Mouse (Mus musculus) left cerebral cortex, postnatal 4 days (tissue): ENCODE data around the gene Hdac6. TPM values are rescaled to one million over a fixed set of nuclear protein-coding genes. Genes with fewer than 3 reads are reported as not detected.

Source experiments
- DNase-seq: peaks from one replicate; pipeline ENCODE4 v3.0.0-alpha.2; 2022
- intact Hi-C: fragments of 180-260 bp; cut with DNase I; formaldehyde crosslinking; loops from one replicate; pipeline ENCODE4 v1.15.1; 2025
- total RNA-seq, 2 experiments: library from RNA; stranded (reverse); gene quantifications; 2 replicates each; pipeline ENCODE4 v1.2.3; 2021

Gene Hdac6
- total RNA-seq = 10 to 100 TPM; 62.5 to 71.4 TPM

- intact Hi-C loops = no loop called here
- DNase-seq = peak; percentile 27
Measured at GRCm38 (mm10) chrX:7947108-7947899, at the start of gene Hdac6. TSS of gene Hdac6 (minus strand) at chrX:7947889.

DNA sequence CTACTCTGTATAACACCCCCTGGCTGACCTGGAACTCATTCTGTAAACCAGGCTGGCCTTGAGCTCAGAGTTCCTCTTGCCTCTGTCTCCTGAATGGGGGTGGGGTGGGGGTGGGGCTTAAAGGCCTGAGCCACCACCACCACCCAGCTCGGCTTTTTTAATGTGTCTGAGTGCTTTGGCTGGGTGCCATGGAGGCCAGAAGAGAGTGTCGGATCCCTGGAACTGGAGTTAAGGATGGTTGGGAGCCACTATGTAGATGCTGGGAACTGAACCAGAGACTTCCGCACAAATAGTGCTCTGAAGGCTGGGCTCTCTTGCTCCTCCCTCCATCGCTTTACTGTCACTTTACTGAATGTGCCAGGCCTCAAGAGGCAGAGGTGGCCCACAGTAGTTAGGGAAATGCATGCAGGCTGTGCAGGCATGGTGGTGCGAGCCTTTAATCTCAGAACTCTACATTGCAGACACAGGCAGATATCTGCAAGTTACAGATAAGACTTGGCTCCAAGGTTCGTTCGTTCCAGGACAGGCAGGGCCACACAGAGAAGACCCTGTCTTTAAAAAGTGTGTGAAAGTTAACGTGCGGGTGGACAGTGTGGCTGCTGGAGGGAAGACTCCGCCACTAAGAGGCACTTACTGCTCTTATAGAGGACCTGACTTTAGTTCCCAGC lies 45.5 kb upstream of the Hdac6 start:
- DNase-seq = no peak
- intact Hi-C loops = no loop called here

- intact Hi-C loops = no loop called here
- no peak for DNase-seq
Measured at GRCm38 (mm10) chrX:7992379-7993067, 44.8 kb upstream of the Hdac6 start.

DNA sequence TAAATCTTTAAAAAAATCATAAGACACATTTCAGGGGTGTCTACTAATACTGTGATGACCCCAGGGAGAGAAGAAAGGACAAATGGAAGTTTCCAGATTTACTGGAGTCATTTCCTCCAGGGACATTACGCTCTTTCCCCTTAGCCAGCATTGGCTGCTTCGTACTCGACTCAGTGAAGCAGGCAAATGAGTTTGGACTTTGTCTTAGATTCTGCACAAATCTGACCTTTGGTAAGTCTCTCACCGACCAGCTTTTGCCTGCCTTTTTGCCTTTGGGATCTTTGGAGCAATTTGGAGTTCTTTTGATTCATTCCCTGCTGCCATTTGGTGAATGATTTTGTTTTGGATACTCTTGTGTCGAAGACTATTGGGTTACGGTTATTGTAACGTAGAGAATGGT lies 33.7 kb upstream of the Hdac6 start:
- DNase-seq = no peak
- intact Hi-C loops = no loop called here

GRCm38 (mm10) chrX:7977892-7978291 lies 30.2 kb upstream of the Hdac6 start, which contains the start of gene Gata1:
TSS of gene Gata1 (minus strand) at chrX:7978071.
- intact Hi-C loops = no loop called here
- DNase-seq = no peak

GRCm38 (mm10) chrX:7971292-7971691 lies 23.6 kb upstream of the Hdac6 start:
- intact Hi-C loops = no loop called here
- DNase-seq = no peak

DNA sequence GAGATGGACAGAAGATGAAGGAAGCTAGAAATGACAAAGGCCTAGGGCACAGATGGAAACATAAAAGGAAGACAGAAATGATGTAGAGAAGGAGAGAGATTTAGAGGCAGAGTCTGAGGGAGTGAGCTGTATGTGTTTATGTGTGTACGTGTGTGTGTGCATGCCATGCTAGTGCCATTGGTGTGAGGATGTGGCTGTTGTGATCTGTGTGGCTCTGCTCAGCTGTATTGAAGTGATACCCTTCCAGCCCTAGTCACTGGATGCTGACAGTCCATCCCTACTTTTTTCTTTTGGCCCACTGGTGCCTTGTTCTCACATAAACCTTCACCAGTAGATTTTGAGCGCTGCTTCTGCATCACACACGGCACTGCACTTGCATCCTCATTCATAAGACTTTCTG lies 21.2 kb upstream of the Hdac6 start:
- DNase-seq = no peak
- intact Hi-C loops = no loop called here

GRCm38 (mm10) chrX:7968226-7968625 lies 20.5 kb upstream of the Hdac6 start:
- DNase-seq = no peak
- intact Hi-C loops = no loop called here

DNA sequence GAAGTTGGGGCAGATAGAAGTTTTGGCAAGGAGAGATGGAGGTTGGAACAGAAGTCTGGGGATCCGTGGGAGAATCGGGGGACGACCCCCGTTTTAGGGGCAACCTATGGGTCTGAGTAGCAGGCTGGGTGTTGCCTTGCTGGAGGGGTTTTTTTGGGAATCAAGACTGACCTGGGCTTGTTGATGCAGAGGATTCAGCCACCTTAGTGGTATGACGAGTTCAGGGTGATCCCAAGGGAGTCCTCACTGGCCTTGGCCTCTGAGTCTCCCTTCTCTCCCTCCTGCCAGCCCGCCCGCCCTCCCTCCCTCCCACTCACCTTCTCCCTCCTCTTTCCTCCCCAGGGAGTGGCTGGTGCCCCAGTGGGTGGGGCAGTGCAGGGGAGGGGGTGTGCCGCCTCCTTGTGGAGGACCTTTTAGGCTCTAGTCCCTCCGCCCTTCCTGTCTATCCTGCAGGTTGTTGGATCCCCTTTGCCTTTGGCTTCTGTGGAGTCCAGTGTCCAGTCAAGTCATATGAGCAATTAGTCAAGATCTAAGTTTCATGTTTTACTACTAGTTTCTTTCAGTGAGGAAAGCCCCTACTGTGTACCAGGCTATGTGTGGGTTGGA lies 20.0 kb upstream of the Hdac6 start:
- no peak for DNase-seq
- intact Hi-C loops = no loop called here

GRCm38 (mm10) chrX:7966161-7966560 lies 18.5 kb upstream of the Hdac6 start:
- intact Hi-C loops = no loop called here
- no peak for DNase-seq

DNA sequence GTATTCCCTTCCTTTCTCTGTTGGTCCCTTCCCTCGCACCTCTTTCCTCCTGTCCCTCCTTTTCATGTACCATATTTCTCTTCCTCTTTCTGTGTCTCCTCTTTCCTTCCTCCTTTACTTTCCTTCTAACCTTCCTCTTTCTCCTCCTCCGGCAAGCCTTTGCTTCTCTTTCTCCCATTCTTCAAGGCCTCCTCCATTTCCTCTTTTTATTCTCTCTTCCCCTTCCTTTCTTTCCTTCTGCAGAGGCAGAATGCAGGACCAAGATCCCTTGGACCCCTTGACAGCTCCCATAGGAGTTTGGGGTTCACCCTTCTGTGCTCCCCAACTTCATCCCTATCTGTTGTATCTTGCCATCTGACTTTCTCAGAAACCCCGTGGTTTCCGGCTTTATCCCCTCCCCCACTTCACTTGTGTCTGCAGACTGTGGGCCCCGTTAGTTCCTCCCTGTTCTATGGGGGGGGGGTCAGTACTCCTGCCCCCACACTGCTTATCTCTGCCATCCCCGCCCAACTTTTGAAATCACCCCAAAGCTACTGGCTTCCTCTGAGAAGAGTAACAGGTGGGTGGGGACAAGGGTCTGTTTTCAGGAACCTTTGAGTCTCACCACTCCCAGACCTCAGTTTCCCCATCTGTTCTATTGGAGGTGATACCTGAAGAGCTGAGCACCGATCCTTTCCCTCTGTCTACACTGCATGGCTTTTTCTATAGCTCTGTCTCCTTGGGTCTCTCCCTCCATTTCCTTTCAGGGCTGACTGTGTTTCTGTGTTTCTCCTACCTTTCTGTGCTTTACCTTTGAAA lies 16.3 kb upstream of the Hdac6 start:
- intact Hi-C loops = no loop called here
- DNase-seq = no peak

DNA sequence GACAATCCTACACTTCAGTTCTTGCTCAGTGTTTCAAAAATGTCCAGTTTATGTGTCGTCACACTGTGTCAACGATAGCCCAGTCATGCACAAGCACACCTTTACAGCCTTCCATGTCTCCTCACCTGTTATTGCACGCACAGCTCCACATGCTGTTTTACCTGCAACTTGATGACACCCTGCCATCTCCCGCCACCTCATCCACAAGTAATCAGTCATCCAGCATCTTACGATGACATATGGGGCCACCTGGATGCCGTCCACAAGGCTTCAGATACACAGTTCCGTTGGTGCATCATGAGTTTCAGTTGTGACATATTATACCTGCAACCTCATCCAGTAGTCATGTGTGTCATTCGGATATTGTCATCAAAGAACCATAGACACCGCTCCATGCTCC lies 11.2 kb upstream of the Hdac6 start:
- DNase-seq = no peak
- intact Hi-C loops = no loop called here

- DNase-seq = no peak
- intact Hi-C loops = no loop called here
Measured at GRCm38 (mm10) chrX:7950091-7950490, 2.4 kb upstream of the Hdac6 start.

- peak; percentile 94 for DNase-seq
- intact Hi-C loops = no loop called here
Measured at GRCm38 (mm10) chrX:7947900-7948492, 307 bp upstream of the Hdac6 start.

DNA sequence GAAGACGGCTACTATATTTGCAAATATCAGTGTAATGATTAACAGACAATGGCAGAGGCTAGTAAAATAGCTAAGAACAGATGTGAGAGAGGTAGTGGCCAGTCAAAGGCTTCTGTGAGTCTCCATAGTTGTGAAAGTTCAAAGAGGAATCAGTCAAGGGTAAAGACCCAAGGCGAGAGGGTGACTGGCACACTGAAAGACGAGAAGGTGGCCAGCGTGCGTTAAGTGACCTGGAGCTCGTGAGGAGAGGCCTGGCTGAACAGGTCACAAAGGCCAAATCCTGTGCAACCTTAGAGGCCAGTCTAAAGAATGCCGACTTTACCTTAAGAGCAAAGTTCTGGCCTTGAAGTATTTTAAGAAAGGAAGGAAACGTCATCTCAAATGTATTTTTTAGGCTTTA lies 2.1 kb downstream of the Hdac6 start:
- intact Hi-C loops = no loop called here
- DNase-seq = no peak

- no peak for DNase-seq
- intact Hi-C loops = no loop called here
Measured at GRCm38 (mm10) chrX:7937667-7938066, 10.0 kb downstream of the Hdac6 start.

- intact Hi-C loops = no loop called here
- DNase-seq = no peak
Measured at GRCm38 (mm10) chrX:7936874-7937273, 10.8 kb downstream of the Hdac6 start.

GRCm38 (mm10) chrX:7928270-7928790 lies 19.4 kb downstream of the Hdac6 start, which contains the start of gene Eras:
TSS of gene Eras (minus strand) at chrX:7928607.
- no peak for DNase-seq
- intact Hi-C loops = no loop called here

DNA sequence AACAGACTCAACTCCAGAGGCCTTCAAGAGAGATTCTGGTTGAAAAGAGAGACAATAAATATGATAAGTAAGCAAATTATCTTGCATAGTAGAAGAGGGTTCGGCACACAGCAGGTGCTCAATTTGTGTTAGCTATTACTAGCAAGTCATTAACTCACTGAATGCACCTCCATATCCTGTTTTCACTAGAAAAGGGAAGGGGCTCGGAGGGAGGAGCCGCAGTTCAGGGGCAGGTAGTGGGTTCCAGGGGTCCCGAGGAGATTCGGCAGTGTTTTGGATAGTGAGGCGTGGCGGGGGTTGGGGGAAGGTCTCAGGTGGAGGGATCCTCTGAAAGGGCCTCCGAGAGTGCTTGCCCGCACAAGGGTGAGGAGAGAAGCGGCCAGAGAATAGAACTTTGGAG lies 20.6 kb downstream of the Hdac6 start:
- no peak for DNase-seq
- intact Hi-C loops = no loop called here

GRCm38 (mm10) chrX:7926266-7926665 lies 21.4 kb downstream of the Hdac6 start:
- intact Hi-C loops = no loop called here

More at GRCm38 (mm10) chrX:7926266-7926665, 21.4 kb downstream of the Hdac6 start:
- DNase-seq = no peak
